Mouse (Mus musculus): ENCODE results near the gene Copz2.
A peak's percentile ranks its signal among the peaks of the same experiment; 100 is the strongest.

Copz2 gene

DNA sequence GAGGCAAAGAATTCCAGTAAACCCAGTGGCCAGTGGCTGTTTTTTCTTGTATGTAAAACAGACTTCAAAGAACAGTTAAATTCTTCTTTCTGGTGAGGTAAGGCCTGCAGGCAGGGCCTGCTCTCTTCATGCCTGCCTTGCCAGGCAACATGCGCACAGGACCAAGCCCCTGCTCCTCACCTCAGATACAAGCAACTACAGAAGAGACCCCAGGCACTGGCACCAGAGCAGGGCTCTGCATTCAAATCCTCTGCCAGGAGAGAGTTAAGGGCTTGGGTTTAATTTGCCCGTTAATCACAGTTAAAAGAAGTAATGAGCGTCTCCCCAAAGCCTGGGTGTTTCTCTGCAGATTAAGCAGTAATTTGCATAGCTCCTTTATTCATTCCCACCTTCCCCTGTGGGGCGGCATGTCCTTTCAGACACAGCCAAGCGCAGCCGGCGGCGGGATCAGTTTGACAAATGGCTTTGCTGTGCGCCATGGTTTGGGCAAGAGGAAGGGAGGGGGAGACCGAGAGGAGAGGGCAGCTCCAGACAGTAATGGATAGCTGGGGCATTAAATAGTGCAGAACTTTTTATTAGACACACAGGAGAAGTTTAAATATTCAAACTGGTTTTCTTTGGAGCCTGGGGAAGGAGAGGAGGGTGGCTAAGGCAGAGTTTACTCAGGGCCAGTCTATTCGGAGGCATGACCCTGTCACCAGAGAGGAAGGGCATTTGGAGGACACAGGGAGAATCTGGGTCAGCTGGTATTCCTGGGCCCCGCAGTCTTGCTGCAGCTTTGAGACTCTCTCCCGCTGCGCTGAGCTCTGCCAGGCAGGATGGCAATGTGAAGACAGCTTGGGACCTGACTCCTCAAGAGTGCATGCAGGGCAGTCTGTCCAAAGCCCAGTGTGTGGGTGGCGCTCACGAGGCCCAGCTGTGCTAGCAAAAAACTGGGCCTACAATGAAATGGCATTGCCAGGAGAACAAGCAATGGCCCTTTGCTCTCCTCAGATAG is 53.3 kb downstream of the Copz2 start:
- peak in 1 of 2 experiments; percentile 29 for DNase-seq (ENCODE audit: low spot score in 2 of 2)

DNA sequence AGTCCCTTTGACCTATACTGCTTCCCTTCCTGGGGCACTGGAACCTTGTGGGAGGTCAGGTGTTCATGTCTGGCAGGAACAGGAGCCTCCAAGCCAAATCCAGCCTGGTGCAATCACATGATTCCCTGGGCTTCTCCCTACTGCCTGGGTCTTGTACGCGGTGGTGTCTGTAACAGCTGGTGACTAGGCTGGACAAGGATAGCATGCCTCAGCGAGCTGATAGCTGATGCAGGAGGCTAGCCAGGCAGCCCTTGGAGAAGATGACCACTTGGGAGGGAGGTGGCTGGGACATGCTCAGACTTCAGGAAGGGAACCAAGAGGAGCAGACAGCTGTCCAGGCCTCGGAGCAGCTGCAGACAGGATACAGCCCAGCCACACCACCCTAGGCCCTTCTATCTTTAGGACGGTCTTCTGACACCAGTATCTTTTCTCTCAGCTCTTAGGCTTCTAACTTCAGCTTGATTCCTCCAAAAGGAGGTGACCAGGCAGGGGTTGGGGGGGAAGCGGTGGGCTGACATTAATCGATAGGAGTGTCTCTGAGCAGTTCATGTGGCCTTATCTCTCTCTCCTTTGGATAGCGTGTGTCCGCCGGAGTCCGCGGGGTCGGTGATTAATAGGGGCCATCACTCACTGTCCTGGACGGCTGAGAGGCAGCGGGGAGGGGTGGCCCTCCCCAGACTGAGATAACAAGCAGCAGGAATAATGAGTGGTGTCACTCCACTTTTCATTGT is 56.9 kb downstream of the Copz2 start:
- no peak for DNase-seq (ENCODE audit: low spot score in 2 of 2)

DNA sequence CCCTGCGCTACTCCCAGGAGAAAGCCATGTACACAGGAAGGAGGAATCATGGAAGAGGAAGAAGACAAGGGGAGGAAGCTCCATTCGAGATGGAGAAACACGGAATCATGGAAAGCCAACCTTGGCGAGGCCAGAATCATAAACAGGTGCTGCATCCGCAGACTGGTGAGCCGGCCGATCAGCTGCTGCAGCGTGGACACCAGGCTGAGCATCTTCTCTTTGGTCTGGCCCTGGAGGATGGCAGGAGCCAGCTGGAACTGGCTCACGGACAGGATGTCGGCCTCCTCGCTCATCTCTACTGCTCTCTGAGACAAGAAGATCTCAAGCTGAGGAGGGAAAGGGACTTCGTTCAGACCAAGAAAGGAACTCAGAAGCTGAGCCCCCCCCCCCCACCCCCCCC is 58.9 kb downstream of the Copz2 start:
- DNase-seq (ENCODE audit: low spot score in 2 of 2): no peak

DNA sequence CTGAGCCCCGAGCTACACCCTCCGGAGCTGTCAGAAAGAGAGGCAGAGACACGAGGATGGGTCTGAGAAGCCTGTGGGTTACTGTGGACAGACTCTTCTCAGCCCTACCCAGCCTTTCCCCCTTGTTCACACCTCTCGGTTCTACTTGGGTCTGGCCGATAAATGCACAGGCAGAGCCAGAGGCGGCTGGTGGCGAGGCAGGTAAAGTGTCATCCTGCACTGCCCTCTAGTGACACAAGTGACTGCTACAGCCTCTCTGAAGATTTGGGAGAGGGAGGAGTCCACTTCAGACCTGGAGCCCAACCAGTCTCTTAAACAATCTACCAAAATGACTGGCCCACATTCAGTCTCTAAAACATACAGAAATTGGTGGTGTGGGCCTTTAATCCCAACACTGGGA is 60.3 kb downstream of the Copz2 start:
- peak; percentile 80 to 88 for DNase-seq (ENCODE audit: low spot score in 2 of 2)

Measured in frontal cortex, postnatal 36 days (tissue).